Mouse (Mus musculus): Measurements from ENCODE around the gene Impg1. TPM values are rescaled to one million over a fixed set of nuclear protein-coding genes. Genes with fewer than 3 reads are reported as not detected.

Impg1 gene
- polyA plus RNA-seq, 1 experiment from 2014 or later: 0.10 TPM

DNA sequence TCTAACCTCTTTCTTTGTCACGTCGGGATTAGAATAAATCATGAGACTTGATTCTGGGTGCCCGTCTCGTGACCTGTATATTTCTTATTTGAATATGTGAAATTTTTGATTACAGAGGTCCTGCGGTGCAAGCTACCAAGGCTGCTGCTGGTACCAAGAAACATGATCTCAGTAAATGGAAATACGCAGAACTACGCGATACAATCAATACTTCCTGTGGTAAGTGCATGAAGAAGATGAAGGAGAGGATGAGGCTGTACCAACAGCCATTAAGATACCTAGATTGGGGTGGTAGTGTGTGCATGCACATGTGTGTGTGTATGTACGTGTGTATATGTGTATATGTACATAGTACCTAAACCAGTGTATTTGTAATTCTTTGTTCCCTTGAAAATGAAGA is 166.2 kb downstream of the Impg1 start:
- 90% methylated on average over 9 of the region's 9 CpGs for WGBS
- TF ChIP-seq CTCF (IDR thresholded peaks at IDR 0.05; ENCODE audit: low read depth): no peak
- no peaks in the 10 kb centered on the region for H3K9me3 ChIP-seq (ENCODE audit: control insufficient read depth)
- no peak overlapping the region for H3K4me2 ChIP-seq (replicated peaks; ENCODE audit: low read depth)
- H3K9ac ChIP-seq (ENCODE audit: low read depth, low read length): no peak overlapping the region
- H3K27me3 ChIP-seq (replicated peaks; ENCODE audit: control insufficient read depth, insufficient read depth, low read length): no peaks in the 10 kb centered on the region
- no peak overlapping the region for H3K4me3 ChIP-seq (ENCODE audit: low read depth, low read length)
- peaks cover 30% of the 10 kb centered on the region for H3K36me3 ChIP-seq (ENCODE audit: control insufficient read depth, insufficient read depth)
- H3K27ac ChIP-seq (ENCODE audit: low read depth, low read length): no peak overlapping the region
- no peaks in the 10 kb centered on the region for H3K4me1 ChIP-seq (replicated peaks; ENCODE audit: control insufficient read depth, insufficient read depth, low read length)
- no peak for ATAC-seq

- no peak for TF ChIP-seq CTCF (IDR thresholded peaks at IDR 0.05; ENCODE audit: low read depth)
- Histone ChIP-seq H3K4me3 (ENCODE audit: low read depth, low read length) (no peak overlapping the region), H3K4me2 (replicated peaks; ENCODE audit: low read depth) (no peak overlapping the region), H3K9ac (ENCODE audit: low read depth, low read length) (no peak overlapping the region), H3K9me3 (ENCODE audit: control insufficient read depth) (no peaks in the 10 kb centered on the region), H3K27ac (ENCODE audit: low read depth, low read length) (no peak overlapping the region), H3K4me1 (replicated peaks; ENCODE audit: control insufficient read depth, insufficient read depth, low read length) (no peaks in the 10 kb centered on the region), H3K36me3 (ENCODE audit: control insufficient read depth, insufficient read depth) (peaks cover 34% of the 10 kb centered on the region), H3K27me3 (replicated peaks; ENCODE audit: control insufficient read depth, insufficient read depth, low read length) (no peaks in the 10 kb centered on the region)
- ATAC-seq: no peak
- WGBS: 82% methylated on average over 4 of the region's 4 CpGs
These were observed 169.2 kb downstream of the Impg1 start for GRCm38 (mm10) chr9:80296086-80296485.

- Histone ChIP-seq H3K4me1 (replicated peaks; ENCODE audit: control insufficient read depth, insufficient read depth, low read length) (no peaks in the 10 kb centered on the region), H3K4me3 (ENCODE audit: low read depth, low read length) (no peak overlapping the region), H3K4me2 (replicated peaks; ENCODE audit: low read depth) (no peak overlapping the region), H3K27me3 (replicated peaks; ENCODE audit: control insufficient read depth, insufficient read depth, low read length) (no peaks in the 10 kb centered on the region), H3K9me3 (ENCODE audit: control insufficient read depth) (no peaks in the 10 kb centered on the region), H3K9ac (ENCODE audit: low read depth, low read length) (no peak overlapping the region), H3K27ac (ENCODE audit: low read depth, low read length) (no peak overlapping the region), H3K36me3 (ENCODE audit: control insufficient read depth, insufficient read depth) (peaks cover 40% of the 10 kb centered on the region)
- peak; percentile 70 for TF ChIP-seq CTCF (IDR thresholded peaks at IDR 0.05; ENCODE audit: low read depth)
- 50% methylated on average over 2 of the region's 2 CpGs for WGBS
- no peak for ATAC-seq
These were observed 172.2 kb downstream of the Impg1 start for GRCm38 (mm10) chr9:80293056-80293584.

DNA sequence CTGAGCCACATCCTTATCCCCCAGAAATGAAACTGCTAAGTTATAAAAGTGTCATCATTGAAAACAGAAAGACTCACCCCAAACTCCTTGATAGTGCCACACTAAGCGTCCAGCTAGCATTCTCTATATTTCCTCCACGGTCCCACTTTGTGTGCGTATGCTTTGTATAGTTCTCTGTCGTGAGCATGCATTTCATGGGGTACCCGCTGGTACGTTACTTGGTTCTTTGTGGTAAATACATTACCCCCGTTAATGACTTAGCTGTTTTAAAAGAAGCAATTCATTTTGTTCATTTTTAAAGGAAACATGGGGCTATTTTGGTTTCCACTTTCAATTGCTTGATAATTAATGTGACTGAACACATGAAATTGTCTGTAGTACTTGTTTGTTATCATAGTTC is 178.4 kb downstream of the Impg1 start:
- WGBS: 93% methylated on average over 7 of the region's 7 CpGs

GRCm38 (mm10) chr9:80284539-80285174 is 180.6 kb downstream of the Impg1 start:
- peaks cover 78% of the 10 kb centered on the region for H3K36me3 ChIP-seq (ENCODE audit: control insufficient read depth, insufficient read depth)
- no peak overlapping the region for H3K4me2 ChIP-seq (replicated peaks; ENCODE audit: low read depth)
- H3K9me3 ChIP-seq (ENCODE audit: control insufficient read depth): no peaks in the 10 kb centered on the region
- 89% methylated on average over 2 of the region's 2 CpGs for WGBS
- H3K27ac ChIP-seq (ENCODE audit: low read depth, low read length): no peak overlapping the region
- no peak overlapping the region for H3K9ac ChIP-seq (ENCODE audit: low read depth, low read length)
- no peak for TF ChIP-seq CTCF (IDR thresholded peaks at IDR 0.05; ENCODE audit: low read depth)
- ATAC-seq: no peak
- H3K27me3 ChIP-seq (replicated peaks; ENCODE audit: control insufficient read depth, insufficient read depth, low read length): no peaks in the 10 kb centered on the region
- H3K4me3 ChIP-seq (ENCODE audit: low read depth, low read length): no peak overlapping the region
- no peaks in the 10 kb centered on the region for H3K4me1 ChIP-seq (replicated peaks; ENCODE audit: control insufficient read depth, insufficient read depth, low read length)

More for the DNA sequence above, 178.4 kb downstream of the Impg1 start:
- no peaks in the 10 kb centered on the region for H3K4me1 ChIP-seq (replicated peaks; ENCODE audit: control insufficient read depth, insufficient read depth, low read length)
- H3K4me3 ChIP-seq (ENCODE audit: low read depth, low read length): no peak overlapping the region
- ATAC-seq: no peak
- H3K27me3 ChIP-seq (replicated peaks; ENCODE audit: control insufficient read depth, insufficient read depth, low read length): no peaks in the 10 kb centered on the region
- no peak overlapping the region for H3K27ac ChIP-seq (ENCODE audit: low read depth, low read length)
- H3K4me2 ChIP-seq (replicated peaks; ENCODE audit: low read depth): no peak overlapping the region
- H3K36me3 ChIP-seq (ENCODE audit: control insufficient read depth, insufficient read depth): peaks cover 70% of the 10 kb centered on the region
- no peaks in the 10 kb centered on the region for H3K9me3 ChIP-seq (ENCODE audit: control insufficient read depth)
- no peak overlapping the region for H3K9ac ChIP-seq (ENCODE audit: low read depth, low read length)
- no peak for TF ChIP-seq CTCF (IDR thresholded peaks at IDR 0.05; ENCODE audit: low read depth)

- ATAC-seq: no peak
- no peak for TF ChIP-seq CTCF (IDR thresholded peaks at IDR 0.05; ENCODE audit: low read depth)
- Histone ChIP-seq H3K4me3 (ENCODE audit: low read depth, low read length) (no peak overlapping the region), H3K36me3 (ENCODE audit: control insufficient read depth, insufficient read depth) (peaks cover 69% of the 10 kb centered on the region), H3K27ac (ENCODE audit: low read depth, low read length) (no peak overlapping the region), H3K27me3 (replicated peaks; ENCODE audit: control insufficient read depth, insufficient read depth, low read length) (no peaks in the 10 kb centered on the region), H3K4me1 (replicated peaks; ENCODE audit: control insufficient read depth, insufficient read depth, low read length) (no peaks in the 10 kb centered on the region), H3K9ac (ENCODE audit: low read depth, low read length) (no peak overlapping the region), H3K9me3 (ENCODE audit: control insufficient read depth) (no peaks in the 10 kb centered on the region), H3K4me2 (replicated peaks; ENCODE audit: low read depth) (no peak overlapping the region)
- 94% methylated on average over 3 of the region's 3 CpGs for WGBS
These were observed 182.9 kb downstream of the Impg1 start for GRCm38 (mm10) chr9:80282426-80282825.

All from intestine, postnatal 0 days (tissue).